Mouse (Mus musculus) embryonic facial prominence, embryonic 11.5 days (tissue): Measurements from ENCODE around the gene Slc30a2. TPM values are rescaled to one million over a fixed set of nuclear protein-coding genes. Genes with fewer than 3 reads are reported as not detected.
"Not testable (repeated sequence)": the region's sequence is repeated elsewhere in the genome, so short reads cannot be mapped to it uniquely, and the experiment has no call there.

Experiments
- ATAC-seq: fragments of 200-750 bp; cut with Nextera tagmentation; replicated peaks from 2 replicates; pipeline ENCODE4 v1.8.0; 2017; ENCODE audit warnings: low read depth; ENCODE audit not compliant: insufficient number of reproducible peaks, low FRiP score, low TSS enrichment
- DNase-seq: peaks from one replicate; pipeline ENCODE4 v3.0.0-alpha.2; 2015; ENCODE audit warnings: low spot score
- H3K27ac ChIP-seq: fragments of 300-500 bp; sonication (generic); replicated peaks from 2 replicates; pipeline ENCODE4 v1.5.1; 2014; ENCODE audit warnings: mild to moderate bottlenecking, low read depth, low read length, control low read depth
- H3K27me3 ChIP-seq: fragments of 300-500 bp; sonication (generic); 2 replicates; pipeline ENCODE4 v1.6.1; 2014; ENCODE audit warnings: mild to moderate bottlenecking, low read length, moderate library complexity, mixed read lengths; ENCODE audit not compliant: control insufficient read depth, insufficient read depth
- H3K36me3 ChIP-seq: fragments of 300-500 bp; sonication (generic); replicated peaks from 2 replicates; pipeline ENCODE4 v1.6.1; 2014; ENCODE audit warnings: low read depth, mild to moderate bottlenecking, low read length, moderate library complexity, mixed read lengths; ENCODE audit not compliant: control insufficient read depth, insufficient read depth
- H3K4me1 ChIP-seq: fragments of 300-500 bp; sonication (generic); 2 replicates; pipeline ENCODE4 v1.6.1; 2014; ENCODE audit warnings: low read length, mixed read lengths; ENCODE audit not compliant: control insufficient read depth, insufficient read depth
- H3K4me2 ChIP-seq: fragments of 300-500 bp; sonication (generic); 2 replicates; pipeline ENCODE4 v1.6.1; 2014; ENCODE audit warnings: low read depth, mild to moderate bottlenecking, control low read depth, low read length, moderate library complexity
- H3K4me3 ChIP-seq: fragments of 300-500 bp; sonication (generic); 2 replicates; pipeline ENCODE4 v1.5.1; 2014; ENCODE audit warnings: low read depth, low read length, control low read depth
- H3K9ac ChIP-seq: fragments of 300-500 bp; sonication (generic); replicated peaks from 2 replicates; pipeline ENCODE4 v1.6.1; 2014; ENCODE audit warnings: mild to moderate bottlenecking, control low read depth, low read length
- H3K9me3 ChIP-seq: fragments of 300-500 bp; sonication (generic); replicated peaks from 2 replicates; pipeline ENCODE4 v1.6.1; 2016; ENCODE audit warnings: mild to moderate bottlenecking, low read length, inconsistent platforms, mixed read lengths; ENCODE audit not compliant: control insufficient read depth
- WGBS: fragments of 180-500 bp; shearing (Covaris S2); extraction: QIAGEN DNeasy Blood & Tissue Kit; methylation state at CpG from one replicate; pipeline ENCODE4 v1.1.7; 2014; 5-methylcytosine and 5-hydroxymethylcytosine counted together
- polyA plus RNA-seq: library from polyadenylated mRNA; unstranded; fragments of >200 nt; fragmentation: Nextera tagmentation; extraction: Ambion mirVana; gene quantifications from 2 replicates; pipeline ENCODE4 v1.2.1, GENCODE M21; 2014

The Slc30a2 gene
- polyA plus RNA-seq, 1 experiment from 2014 or later = 0.07 TPM

- Histone ChIP-seq H3K27me3 (no peaks in the 10 kb centered on the region), H3K36me3 (no peaks in the 10 kb centered on the region), H3K27ac (no peak overlapping the region), H3K9me3 (no peaks in the 10 kb centered on the region), H3K4me1 (no peaks in the 10 kb centered on the region), H3K4me2 (no peak overlapping the region), H3K9ac (no peak overlapping the region), H3K4me3 (no peak overlapping the region)
- WGBS = 78% methylated on average over 5 of the region's 5 CpGs
- DNase-seq (no peak), ATAC-seq (no peak)
These were observed 18.3 kb upstream of the Slc30a2 start for GRCm38 (mm10) chr4:134324655-134325054.

GRCm38 (mm10) chr4:134326859-134327530, 16.0 kb upstream of the Slc30a2 start:
- ATAC-seq (no peak), DNase-seq (no peak)
- H3K4me3 ChIP-seq = no peak overlapping the region
- H3K4me2 ChIP-seq = no peak overlapping the region
- WGBS = 58% methylated on average over 5 of the region's 5 CpGs
- H3K27me3 ChIP-seq = no peaks in the 10 kb centered on the region
- no peaks in the 10 kb centered on the region for H3K4me1 ChIP-seq
- H3K27ac ChIP-seq = no peak overlapping the region
- H3K9me3 ChIP-seq = no peaks in the 10 kb centered on the region
- no peaks in the 10 kb centered on the region for H3K36me3 ChIP-seq
- no peak overlapping the region for H3K9ac ChIP-seq

- no peaks in the 10 kb centered on the region for H3K9me3 ChIP-seq
- no peaks in the 10 kb centered on the region for H3K36me3 ChIP-seq
- no peaks in the 10 kb centered on the region for H3K27me3 ChIP-seq
- H3K4me3 ChIP-seq = no peak overlapping the region
- DNase-seq (no peak), ATAC-seq (no peak)
- WGBS = 59% methylated on average over 8 of the region's 8 CpGs
- no peak overlapping the region for H3K4me2 ChIP-seq
- no peaks in the 10 kb centered on the region for H3K4me1 ChIP-seq
- no peak overlapping the region for H3K27ac ChIP-seq
- no peak overlapping the region for H3K9ac ChIP-seq
These were observed 14.8 kb upstream of the Slc30a2 start for GRCm38 (mm10) chr4:134328151-134328550.

- 84% methylated on average over 8 of the region's 8 CpGs for WGBS
- H3K4me1 ChIP-seq = no peaks in the 10 kb centered on the region
- H3K9me3 ChIP-seq = no peaks in the 10 kb centered on the region
- no peak overlapping the region for H3K9ac ChIP-seq
- DNase-seq = no peak
- H3K27me3 ChIP-seq = no peaks in the 10 kb centered on the region
- H3K4me2 ChIP-seq = no peak overlapping the region
- H3K4me3 ChIP-seq = no peak overlapping the region
- no peak overlapping the region for H3K27ac ChIP-seq
- no peaks in the 10 kb centered on the region for H3K36me3 ChIP-seq
- no peak for ATAC-seq
These were observed 14.1 kb upstream of the Slc30a2 start for GRCm38 (mm10) chr4:134328832-134329231.

- H3K4me2 ChIP-seq = no peak overlapping the region
- 63% methylated on average over 5 of the region's 5 CpGs for WGBS
- no peaks in the 10 kb centered on the region for H3K9me3 ChIP-seq
- H3K9ac ChIP-seq = no peak overlapping the region
- no peaks in the 10 kb centered on the region for H3K27me3 ChIP-seq
- DNase-seq (no peak), ATAC-seq (no peak)
- H3K4me1 ChIP-seq = no peaks in the 10 kb centered on the region
- H3K27ac ChIP-seq = no peak overlapping the region
- H3K36me3 ChIP-seq = no peaks in the 10 kb centered on the region
- no peak overlapping the region for H3K4me3 ChIP-seq
These were observed 12.7 kb upstream of the Slc30a2 start for GRCm38 (mm10) chr4:134330281-134330680.

- ATAC-seq, H3K9ac ChIP-seq, H3K36me3 ChIP-seq, H3K4me2 ChIP-seq, H3K9me3 ChIP-seq, DNase-seq, H3K27ac ChIP-seq, H3K4me1 ChIP-seq, H3K4me3 ChIP-seq: not testable (repeated sequence)
- whole genome bisulfite sequencing = 56% methylated on average over 6 of the region's 6 CpGs
- H3K27me3 ChIP-seq = peaks cover 25% of the 10 kb centered on the region
These were observed 1.8 kb upstream of the Slc30a2 start for GRCm38 (mm10) chr4:134341231-134341630.

GRCm38 (mm10) chr4:134342213-134342779, 685 bp upstream of the Slc30a2 start:
- Histone ChIP-seq H3K27ac (no peak overlapping the region), H3K36me3 (no peaks in the 10 kb centered on the region), H3K4me2 (no peak overlapping the region), H3K4me3 (no peak overlapping the region), H3K27me3 (peaks cover 25% of the 10 kb centered on the region), H3K9ac (no peak overlapping the region), H3K9me3 (no peaks in the 10 kb centered on the region), H3K4me1 (peaks cover 5% of the 10 kb centered on the region)
- no peak for ATAC-seq
- WGBS = 25% methylated on average over 11 of the region's 11 CpGs
- peak; percentile 13 for DNase-seq

- DNase-seq = no peak
- Histone ChIP-seq H3K4me2 (no peak overlapping the region), H3K27ac (no peak overlapping the region), H3K4me1 (peaks cover 5% of the 10 kb centered on the region), H3K27me3 (peaks cover 25% of the 10 kb centered on the region), H3K4me3 (no peak overlapping the region), H3K36me3 (no peaks in the 10 kb centered on the region), H3K9ac (no peak overlapping the region), H3K9me3 (no peaks in the 10 kb centered on the region)
- 38% methylated on average over 3 of the region's 3 CpGs for WGBS
- ATAC-seq = no peak
These were observed 1.6 kb downstream of the Slc30a2 start for GRCm38 (mm10) chr4:134344620-134345019.
